Mouse (Mus musculus) inflammation-experienced regulatory T-cells, adult 6 months (primary cell): Measurements from ENCODE around the gene Trnp1. TPM values are rescaled to one million over a fixed set of nuclear protein-coding genes. Genes with fewer than 3 reads are reported as not detected.

Source experiments
- ATAC-seq: one replicate; pipeline ENCODE4 v1.8.0; 2017
- polyA plus RNA-seq, 3 experiments: library from polyadenylated mRNA; unstranded; fragments of 100-300 nt; shearing (Covaris generic); gene quantifications; one replicate each; pipeline ENCODE4 v1.2.1; 2017

Trnp1 gene
- polyA plus RNA-seq, 3 experiments from 2014 or later: not detected

- ATAC-seq: no peak
These were observed 38.3 kb downstream of the Trnp1 start for GRCm38 (mm10) chr4:133460006-133460405.

- ATAC-seq: no peak
These were observed 40.3 kb downstream of the Trnp1 start for GRCm38 (mm10) chr4:133458044-133458443.

- no peak for ATAC-seq
These were observed 45.9 kb downstream of the Trnp1 start for GRCm38 (mm10) chr4:133452433-133452832.

GRCm38 (mm10) chr4:133451536-133451935, 46.8 kb downstream of the Trnp1 start:
- ATAC-seq: no peak

- no peak for ATAC-seq
These were observed 48.6 kb downstream of the Trnp1 start for GRCm38 (mm10) chr4:133449726-133450125.

- no peak for ATAC-seq
These were observed 49.5 kb downstream of the Trnp1 start for GRCm38 (mm10) chr4:133448708-133449388.

- no peak for ATAC-seq
These were observed 50.4 kb downstream of the Trnp1 start for GRCm38 (mm10) chr4:133447967-133448366.

- no peak for ATAC-seq
These were observed 51.0 kb downstream of the Trnp1 start for GRCm38 (mm10) chr4:133447366-133447765.

- no peak for ATAC-seq
These were observed 52.6 kb downstream of the Trnp1 start for GRCm38 (mm10) chr4:133445727-133446126.

- ATAC-seq: no peak
These were observed 55.3 kb downstream of the Trnp1 start for GRCm38 (mm10) chr4:133443085-133443484.

- ATAC-seq: no peak
These were observed 56.2 kb downstream of the Trnp1 start for GRCm38 (mm10) chr4:133442194-133442593.

Other genes with a start within 250 kb of the Trnp1 start
- 10 to 100 TPM; 18.3 to 62.3 (median 43.8) TPM for gene Sytl1, start 235.4 kb downstream of the Trnp1 start, polyA plus RNA-seq
- gene Tmem222, start 220.8 kb downstream of the Trnp1 start, polyA plus RNA-seq: 10 to 100 TPM; 69.3 to 98.0 (median 86.0) TPM
- gene Wdtc1, start 145.1 kb downstream of the Trnp1 start, polyA plus RNA-seq: 10 to 100 TPM in 1 of 3 experiments, 1 to 10 TPM in 2; 5.0 to 10.2 (median 8.8) TPM
- gene Slc9a1, start 128.8 kb downstream of the Trnp1 start, polyA plus RNA-seq: 10 to 100 TPM; 13.1 to 14.8 (median 13.3) TPM
- gene Tent5b, start 18.4 kb downstream of the Trnp1 start, polyA plus RNA-seq: not detected
- gene Kdf1, start 20.4 kb upstream of the Trnp1 start, polyA plus RNA-seq: under 1 TPM in 2 of 3 experiments, not detected in 1; 0.41 to 0.48 TPM
- gene Nudc, start 47.4 kb upstream of the Trnp1 start, polyA plus RNA-seq: 10 to 100 TPM; 32.6 to 44.0 (median 40.6) TPM
- gene Nr0b2, start 54.8 kb upstream of the Trnp1 start, polyA plus RNA-seq: not detected
- 1 to 10 TPM in 2 of 3 experiments, under 1 TPM in 1; 0.94 to 1.6 (median 1.1) TPM for gene Gpatch3, start 76.2 kb upstream of the Trnp1 start, polyA plus RNA-seq
- gene Gpn2, start 85.8 kb upstream of the Trnp1 start, polyA plus RNA-seq: 1 to 10 TPM; 6.1 to 6.7 (median 6.4) TPM
- 10 to 100 TPM; 10.9 to 18.2 (median 12.9) TPM for gene Sfn, start 103.6 kb upstream of the Trnp1 start, polyA plus RNA-seq
- gene Zdhhc18, start 151.6 kb upstream of the Trnp1 start, polyA plus RNA-seq: 10 to 100 TPM; 22.8 to 25.9 (median 23.1) TPM
- 10 to 100 TPM; 10.3 to 13.8 (median 11.3) TPM for gene Pigv, start 174.1 kb upstream of the Trnp1 start, polyA plus RNA-seq